Mouse (Mus musculus) spleen, postnatal 4 days (tissue): ENCODE results near the gene Setdb1.
A peak's percentile ranks its signal among the peaks of the same experiment; 100 is the strongest.

Experiments
- DNase-seq, 2 experiments: peaks; one replicate each; pipeline ENCODE4 v3.0.0; 2022; ENCODE audit warnings: low spot score in 2 of 2

The Setdb1 gene

DNA sequence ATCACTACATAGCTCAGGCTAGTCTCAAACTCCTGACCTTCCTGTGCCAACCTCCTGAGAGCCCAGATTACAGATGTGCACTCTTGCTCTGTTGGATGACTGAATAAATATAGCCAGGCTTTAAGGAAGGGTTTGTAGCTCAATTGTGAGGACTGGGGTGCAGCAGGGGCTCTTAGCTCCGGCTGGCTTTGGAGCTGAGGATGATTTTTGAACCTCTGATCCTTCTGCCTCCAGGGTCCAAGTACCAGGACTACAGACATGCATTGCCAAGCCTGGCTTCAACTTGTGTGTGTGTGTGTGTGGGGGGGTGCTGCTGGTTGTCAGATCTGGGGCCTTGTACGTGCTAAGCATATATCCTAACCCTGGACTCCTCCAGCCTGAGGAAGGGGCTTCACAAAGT, 64.1 kb downstream of the Setdb1 start:
- no peak for DNase-seq

DNA sequence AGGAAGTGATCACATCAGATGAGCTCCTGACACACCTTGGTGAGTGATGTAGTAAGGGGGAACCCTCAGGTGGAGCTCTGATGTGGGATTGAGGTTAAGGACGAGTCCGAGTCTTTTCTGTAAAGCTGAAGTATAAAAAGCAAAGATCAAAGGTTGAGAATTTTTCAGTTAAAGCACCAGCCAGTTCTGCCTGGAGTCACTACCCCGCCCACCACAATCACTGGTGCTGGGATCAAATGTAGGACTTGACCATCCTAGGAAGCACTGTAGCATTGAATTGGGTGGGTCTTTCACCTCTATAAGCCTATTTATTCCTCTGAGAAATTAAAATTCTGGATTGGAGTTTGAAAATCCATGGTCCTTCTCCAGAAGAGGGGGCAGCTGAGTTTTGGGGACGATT, 66.0 kb downstream of the Setdb1 start:
- no peak for DNase-seq

DNA sequence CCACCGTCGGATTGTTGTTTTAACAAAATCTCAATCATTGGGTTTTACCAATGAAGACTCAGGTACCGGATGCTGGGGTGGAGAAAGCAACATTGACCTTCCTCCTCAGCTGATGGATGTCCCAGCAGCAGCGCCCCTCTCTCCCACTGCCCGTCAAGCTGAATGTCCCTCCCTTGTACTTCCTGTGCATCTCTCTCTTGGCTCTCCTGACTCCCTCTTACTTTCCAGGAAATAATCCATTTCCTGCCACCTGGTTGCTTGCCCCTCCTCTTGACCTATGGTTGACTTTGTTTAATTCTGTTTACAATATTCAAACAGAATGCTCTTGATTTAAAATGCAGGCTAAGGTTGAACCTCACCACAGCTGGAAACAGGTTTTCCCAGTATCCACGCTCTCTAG, 66.8 kb downstream of the Setdb1 start:
- DNase-seq, result no peak

DNA sequence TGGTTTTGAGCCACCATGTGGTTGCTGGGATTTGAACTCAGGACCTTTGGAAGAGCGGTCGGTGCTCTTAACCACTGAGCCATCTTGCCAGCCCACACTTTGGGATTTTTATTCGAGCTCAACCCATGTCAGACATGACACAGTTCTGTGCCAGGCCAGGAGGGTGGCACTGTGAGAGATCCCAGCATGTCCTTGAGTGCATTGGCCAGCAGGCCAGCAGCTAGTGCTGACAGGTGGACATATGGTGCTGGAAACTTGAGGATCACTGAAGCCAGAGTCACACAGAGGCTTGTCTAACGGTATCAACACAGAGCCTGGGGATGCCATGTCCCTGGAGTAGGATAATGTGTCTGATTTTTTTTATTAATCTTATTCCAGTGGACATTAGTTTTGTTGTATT, 67.6 kb downstream of the Setdb1 start:
- DNase-seq, result no peak

DNA sequence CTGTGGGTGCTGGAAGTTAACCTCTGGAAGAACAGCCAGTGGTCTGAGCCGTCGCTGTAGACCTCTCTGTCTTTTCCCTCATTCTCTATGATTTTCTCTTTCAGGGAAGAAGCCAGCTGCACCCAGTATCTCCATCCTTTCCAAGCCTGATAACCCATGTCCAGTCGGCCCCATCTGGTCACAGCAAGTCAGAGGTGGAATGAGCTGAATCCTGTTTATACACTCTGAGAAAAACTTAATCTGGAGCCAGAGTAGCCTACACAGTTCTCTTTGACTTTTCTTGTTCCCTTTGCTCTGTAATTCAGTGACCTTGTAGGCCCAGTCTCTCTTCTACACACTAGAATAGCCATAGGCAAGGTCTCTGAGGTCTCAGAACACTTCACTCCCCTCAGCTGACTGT, 69.5 kb downstream of the Setdb1 start:
- no peak for DNase-seq

DNA sequence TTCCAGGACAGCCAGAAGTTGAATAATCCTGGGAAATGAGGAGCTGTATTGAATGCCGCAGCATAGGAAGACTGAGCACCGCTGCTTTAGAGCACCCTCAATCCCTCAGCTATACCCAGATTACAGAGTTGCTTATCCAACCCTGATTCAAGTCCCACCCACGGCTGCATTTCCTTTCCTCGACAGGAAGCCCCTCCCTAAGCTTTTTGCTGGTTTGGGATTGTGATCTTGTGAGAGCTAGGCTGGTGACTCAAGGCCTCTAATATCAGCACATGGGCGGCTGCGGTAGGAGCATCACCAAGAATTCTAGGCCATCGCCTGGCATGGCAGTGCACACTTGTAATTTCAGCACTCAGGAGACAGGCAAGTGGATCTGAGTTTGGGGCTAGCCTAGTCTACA, 70.5 kb downstream of the Setdb1 start:
- no peak for DNase-seq

DNA sequence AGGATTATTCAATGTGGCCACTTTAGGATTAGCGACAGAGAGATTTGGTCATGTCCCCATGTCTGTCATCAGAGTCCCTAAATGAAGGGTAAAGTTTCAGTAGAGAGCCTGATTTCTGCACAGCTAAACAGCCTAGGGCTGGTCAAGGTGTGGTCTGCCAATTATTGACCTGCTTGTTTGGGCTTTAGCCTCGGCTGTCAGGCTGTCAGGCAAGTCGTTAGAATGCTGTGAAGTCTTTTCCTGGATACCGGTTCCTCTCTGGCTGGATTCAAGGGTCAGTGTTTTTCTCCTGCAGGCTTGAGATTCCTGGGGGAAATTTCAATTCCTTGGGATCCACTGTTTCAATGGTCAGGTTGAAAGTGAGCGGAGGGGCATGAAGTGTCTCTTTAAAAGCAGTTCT, 71.0 kb downstream of the Setdb1 start:
- no peak for DNase-seq

DNA sequence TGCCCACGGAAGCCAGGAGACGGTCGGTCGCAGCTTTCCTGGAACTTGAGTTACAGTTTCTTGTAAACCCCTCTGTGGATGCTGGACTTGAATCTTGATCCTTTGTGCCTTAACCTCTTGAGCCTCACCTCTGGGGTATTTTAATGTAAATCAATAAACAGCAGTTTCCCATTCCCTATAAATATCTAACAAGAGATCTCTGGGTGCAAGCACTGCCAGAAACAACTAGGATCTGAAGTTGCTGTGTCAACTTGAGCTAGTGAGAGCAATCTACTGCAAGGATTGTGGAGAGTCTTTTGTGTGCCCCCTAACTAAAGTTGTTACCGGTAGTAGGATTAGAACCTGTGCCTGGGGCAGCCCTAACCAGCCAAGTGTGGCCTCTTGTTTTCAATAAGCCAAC, 71.6 kb downstream of the Setdb1 start:
- no peak for DNase-seq

DNA sequence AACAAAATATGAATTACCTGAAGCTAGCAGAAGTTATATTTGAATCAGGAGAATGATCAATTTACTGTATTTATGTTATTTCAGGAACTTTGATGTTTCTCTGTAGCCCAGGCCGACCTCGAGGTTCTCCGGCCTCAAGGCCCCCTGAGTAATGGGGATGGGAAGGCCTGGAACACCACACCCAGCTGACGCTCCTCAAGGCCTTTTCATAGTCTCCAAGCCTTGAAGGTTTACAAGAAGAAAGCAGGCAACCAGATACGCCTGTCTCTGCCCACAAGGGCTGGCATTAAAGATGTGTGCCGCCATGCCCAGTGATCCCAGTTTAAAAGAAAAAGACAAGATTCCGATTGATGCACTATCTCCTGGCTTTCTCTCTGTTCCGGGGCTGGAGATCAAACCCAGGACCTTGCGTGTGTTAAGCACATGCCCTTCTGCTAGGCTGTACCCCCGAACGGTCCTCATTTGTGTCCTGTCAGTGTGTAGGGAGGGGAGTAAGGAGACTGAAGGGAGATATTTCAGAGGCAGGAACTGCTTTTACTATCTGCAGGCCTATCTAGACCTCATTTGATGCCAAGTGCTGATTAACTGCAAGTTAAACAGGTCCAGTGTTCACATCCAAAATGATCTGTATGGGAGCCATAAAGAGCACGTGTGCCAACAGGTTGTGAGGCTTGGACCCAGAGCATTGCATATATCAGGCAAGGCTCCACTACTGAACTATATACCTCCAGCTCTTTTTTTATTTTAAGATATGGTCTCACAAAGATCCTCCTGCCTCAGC, 72.3 kb downstream of the Setdb1 start:
- DNase-seq, result no peak

DNA sequence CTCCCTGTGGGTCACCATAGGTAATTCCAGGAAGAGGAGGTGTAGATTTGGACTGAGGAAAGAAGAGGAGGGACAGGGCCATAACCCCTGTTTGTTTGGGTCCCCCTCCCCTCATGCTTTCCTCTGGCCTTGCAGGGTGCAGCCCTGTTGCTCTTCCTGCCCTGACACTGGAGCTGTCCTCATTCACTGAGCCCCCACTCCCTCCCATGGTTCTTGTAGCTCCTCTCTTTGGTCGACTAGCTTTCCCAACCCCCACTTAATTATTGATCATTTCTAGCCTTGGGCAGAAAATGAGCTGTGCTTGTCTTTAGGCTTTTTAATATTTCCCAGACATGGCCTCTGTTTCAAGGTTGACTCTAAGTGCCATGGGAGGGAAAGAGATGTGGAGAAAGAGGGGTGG, 72.9 kb downstream of the Setdb1 start:
- DNase-seq, result no peak

DNA sequence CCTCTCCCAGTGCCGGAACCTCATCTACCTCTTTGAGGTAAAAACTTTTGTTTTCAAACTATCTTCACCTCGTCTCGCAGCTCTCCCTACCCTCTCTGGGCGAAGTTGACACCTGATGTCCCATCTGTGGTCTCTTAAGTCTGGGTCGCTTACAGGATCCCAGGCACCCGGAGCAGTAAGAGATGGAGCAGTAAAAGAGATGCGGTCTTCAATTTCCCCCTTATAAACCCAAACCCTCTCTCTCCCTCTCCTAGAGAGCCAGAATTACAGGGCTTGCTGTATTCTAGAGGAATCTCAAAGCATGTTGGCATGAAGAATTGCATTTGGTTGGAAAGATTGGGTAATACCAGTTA, 73.4 kb downstream of the Setdb1 start:
- no peak for DNase-seq

DNA sequence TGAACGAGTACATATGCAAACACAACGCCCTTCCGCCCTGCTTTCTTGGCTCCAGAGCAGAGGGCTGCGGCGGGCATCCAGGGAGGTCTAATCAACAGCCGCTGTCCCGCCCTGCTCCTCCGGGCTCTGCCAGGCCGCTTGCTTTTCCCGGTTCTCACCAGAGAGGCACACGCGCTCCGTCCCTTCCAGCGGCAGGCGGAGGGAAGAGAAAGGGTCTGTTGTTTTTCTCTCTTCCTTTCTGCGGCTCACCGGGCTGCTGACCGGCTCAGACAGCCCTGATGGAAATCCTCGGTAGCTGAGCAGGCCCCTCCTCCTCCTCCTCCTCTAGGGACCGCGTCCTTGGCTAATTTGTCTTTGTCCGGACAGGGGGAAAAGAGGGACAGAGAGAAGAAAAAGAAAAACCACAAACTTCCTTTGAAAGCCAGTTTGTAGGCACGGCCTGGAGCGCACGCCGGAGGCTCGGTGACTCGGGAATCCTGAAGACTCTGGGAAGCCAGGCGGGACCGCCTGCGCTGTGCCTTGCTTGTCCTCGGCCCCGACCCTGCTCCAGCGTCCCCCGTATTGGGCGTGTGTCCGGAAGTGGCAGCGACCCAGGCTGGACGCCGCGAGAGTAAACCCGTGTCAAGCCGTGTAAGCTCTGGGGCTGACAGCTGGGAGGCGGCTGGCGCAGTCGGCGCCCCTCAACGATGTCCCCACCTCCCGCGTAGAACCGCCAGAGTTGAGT, 74.0 kb downstream of the Setdb1 start:
- peak; percentile 84 to 91 for DNase-seq

DNA sequence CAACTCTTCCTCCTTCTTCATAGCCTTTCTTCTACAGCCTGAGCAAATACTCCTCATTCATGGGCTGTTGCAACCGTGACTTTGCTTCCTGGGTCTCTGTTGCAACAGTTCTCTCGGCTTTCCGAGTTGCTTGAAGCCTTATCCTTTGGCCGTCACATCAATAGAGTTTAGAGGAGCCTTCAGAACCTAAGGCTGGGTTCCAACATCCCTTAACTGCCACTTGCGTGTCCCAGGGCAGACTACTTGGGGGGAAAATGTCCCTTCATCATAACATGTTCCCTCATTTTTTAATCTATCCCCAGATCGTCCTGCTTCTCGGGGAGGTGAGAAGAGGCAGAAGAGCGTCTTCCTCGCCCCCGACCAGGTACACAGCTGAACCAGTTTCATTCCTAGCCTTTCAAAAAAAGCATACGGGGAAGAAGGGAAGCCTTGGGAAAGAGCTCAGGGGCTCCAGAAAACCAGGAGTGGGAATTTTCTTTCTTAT, 74.6 kb downstream of the Setdb1 start:
- DNase-seq, result peak; percentile 58 to 79

DNA sequence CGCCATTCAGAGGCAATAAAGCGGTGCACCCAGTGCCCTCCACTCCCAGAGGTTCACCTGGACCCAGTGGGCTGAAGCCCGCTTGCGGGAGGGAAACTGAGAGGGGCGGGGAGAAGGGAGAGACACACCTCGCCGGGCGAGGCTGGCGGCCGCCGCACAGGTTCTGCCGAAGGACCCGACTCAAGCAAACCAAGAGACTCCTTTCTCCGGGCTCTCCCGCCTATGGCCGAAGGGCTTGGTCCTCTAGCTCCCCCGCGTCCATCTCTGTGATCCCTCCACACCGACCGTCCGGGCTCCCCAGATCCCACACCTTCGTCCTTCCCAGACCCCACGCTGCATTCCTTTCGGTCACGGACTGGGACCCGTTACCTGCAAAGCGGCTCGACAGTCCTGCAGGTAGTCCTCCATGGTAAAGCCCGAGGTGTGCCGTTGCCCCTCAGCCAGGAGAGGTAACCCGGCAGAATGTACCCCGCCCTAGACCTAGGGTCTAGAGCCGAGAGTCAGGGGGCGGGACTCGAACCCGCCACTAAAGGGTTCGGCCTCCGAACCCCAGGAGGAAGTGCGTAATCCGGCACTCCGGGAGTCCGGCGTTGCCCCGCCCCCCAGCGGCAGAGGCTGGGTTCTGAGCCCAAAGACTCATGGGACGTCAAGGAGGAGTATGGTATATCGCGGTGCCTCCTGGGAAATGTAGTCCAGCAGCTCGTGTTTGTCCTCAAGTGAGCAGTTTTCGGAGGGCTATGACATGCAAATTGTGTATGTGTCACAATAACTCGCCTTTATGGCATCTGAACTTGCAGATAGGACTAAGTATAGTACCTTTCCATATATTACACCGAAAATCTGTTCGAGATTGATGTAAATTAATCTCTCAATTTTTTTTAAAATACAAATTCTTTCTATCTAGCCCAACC, 75.5 kb downstream of the Setdb1 start, which contains the start of the genes Mindy1 and Prune1:
Gene Mindy1 (plus strand): TSS at position 130 of the 911 bp plus-strand sequence.
Gene Prune1 (minus strand): TSS at position 861 of the 911 bp plus-strand sequence.
- peak; percentile 99 for DNase-seq

DNA sequence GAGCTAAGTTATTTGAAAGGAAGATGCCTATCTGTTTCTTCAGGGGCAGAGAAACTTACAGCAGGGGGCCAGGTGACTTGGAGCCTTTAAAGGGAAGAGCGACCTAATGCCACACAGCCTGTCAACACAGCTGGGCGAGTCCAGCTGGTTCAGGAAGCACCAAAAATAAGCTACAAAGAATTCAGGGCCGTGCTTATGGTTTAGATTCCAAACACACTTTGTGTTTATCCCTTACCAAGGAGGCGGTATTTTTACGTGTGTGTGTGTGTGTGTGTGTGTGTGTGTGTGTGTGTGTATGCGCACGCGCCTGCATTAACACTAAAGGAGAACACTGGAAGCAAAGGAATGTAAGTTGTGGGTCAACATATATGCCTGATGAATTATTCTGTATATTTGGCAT, 76.3 kb downstream of the Setdb1 start:
- DNase-seq, result no peak

DNA sequence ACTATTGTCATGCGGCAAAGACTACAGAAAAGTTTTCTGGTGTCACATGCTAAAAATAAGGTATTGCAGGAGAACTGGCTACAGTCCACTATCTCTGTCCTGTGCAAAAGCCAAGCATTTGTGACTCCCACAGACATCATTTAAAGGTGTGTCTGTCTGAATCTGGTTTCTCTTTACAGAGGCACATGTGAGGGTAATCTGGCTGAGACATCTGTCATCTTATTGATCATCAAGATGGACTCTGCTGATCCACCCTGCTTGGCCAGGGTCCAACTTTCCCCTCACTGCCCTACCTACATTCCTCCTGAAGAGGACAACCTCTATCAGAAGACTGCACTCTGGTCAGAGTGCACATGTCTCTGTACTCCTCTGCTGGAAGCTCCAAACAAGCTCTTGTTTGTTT, 79.9 kb downstream of the Setdb1 start:
- DNase-seq, result no peak

DNA sequence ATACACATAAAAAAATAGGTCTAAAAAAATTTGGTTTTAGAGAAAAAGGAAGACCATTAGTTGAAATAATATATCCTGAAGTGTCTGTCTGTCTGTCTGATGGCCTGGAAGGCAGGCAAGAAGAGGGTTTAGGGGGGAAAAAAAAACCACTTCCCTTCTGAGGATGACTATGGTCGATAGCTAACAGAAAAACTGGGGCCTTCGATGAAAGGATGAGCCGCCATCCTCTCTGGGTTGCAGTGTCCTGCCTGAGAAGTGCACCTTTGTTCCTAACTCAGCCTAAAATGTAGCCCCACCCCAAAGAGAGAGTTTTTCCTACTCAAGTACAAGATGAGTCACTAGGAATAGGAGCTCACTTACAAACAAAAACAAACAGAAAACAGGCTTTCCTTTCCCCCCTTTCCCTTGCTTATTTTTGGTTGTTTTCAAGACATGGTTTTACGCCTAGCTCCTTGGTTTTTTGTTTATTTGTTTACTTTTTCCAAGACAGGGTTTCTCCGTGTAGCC, 80.5 kb downstream of the Setdb1 start:
- DNase-seq, result no peak

DNA sequence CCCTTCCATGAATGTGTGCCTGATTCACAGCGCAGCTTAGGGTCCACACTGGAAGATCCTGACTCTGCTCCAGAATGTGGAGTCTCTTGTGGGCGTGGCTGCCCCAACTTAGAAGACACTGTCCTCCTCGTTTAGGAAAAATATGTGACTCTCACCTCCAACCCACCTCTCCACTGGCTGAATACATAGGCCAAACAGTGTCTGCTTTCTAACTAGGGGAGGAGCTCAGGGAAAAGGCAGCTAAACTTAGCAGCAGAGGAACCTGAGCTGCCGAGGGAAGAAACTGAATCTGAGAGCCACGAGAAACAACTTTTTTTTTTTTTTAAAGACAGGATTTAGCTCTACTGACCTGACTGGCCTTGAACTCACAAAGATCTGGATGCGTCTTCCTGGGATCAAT, 81.8 kb downstream of the Setdb1 start:
- no peak for DNase-seq

DNA sequence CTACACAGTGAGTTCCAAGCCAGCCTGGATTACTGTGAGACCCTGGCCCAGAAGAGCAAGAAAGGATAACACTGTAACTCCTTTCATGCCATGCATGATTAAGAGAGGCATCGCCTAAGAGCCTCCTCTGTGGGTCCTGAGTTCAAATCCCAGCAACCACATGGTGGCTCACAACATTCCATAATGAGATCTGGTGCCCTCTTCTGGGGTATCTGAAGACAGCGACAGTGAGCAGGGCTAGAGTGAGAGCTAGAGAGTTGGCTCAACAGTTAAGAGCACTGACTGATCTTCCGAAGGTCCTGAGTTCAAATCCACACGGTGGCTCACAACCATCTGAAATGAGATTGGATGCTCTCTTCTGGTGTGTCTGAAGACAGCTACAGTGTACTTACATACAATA, 82.5 kb downstream of the Setdb1 start:
- no peak for DNase-seq
